Mouse (Mus musculus): Measurements from ENCODE around the gene Myo7a. TPM values are rescaled to one million over a fixed set of nuclear protein-coding genes. Genes with fewer than 3 reads are reported as not detected.

Myo7a gene
- 1 to 10 TPM; 4.2 to 5.4 TPM for total RNA-seq (2021)

DNA sequence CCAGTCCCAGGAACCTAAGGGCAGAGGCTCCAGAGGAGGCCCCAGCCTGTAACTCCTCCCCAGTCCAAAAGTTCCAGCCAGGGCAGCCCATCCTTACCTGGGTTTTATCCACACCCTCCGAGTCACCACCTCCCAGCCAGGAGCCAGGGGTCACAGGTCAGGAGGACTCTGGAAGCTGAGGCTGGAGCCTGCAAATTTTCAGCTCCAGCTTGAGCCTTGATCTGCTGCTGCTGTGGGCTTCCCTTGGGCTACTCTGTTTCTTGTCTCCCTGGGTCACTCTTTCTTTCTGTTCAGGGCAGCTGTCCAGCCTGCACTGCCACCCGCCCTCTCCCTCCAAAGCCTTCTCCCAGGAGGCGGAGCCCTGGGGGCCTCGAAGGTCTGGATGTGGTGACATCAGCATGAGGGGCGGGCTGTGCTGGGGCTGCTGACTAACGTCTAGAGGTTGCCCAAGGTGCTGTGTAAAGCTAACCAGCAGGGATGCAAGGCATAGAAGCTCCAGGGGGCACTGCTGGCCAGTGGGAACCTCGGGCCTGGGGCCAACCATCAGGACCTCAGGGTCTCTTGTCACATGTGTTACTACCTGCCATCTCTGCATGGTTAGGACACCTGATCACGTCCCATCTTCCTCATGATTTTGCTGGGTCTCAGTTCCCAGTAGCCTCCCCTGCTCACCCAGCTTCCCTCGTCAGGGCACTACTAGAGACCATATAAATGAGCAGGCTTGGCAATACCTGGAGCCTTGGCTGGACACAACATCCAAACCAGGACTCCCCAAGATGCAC, at the start of gene Myo7a:
TSS of gene Myo7a (minus strand) at position 346 of the 782 bp plus-strand sequence.
- peak; percentile 45 for DNase-seq

DNA sequence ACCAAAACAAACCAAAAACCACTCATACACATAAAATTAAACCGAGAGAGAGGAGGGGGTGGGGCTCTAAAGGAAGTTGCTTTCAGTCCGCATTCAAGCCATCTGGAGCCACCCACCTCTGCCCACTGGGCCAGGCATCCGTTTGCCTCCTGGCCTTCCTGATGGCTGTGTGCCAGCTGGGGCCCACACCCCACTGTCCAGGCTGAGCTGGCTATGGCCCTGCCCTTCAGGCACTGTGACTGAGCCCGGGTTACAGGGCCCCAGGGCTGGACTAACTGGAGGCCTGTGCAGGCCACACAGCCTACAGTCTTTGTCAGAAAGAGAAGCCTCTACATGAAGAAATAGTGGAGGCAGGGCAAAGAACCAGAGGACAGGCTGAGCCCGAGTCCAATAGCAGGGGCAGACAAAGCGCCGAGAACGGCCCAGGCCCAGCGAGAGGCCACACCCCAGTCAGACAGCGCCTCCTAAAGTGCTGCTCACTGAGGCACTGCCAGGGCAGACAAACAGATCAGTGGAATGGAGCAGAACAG, 45.7 kb upstream of the Myo7a start:
- peak; percentile 41 for DNase-seq

DNA sequence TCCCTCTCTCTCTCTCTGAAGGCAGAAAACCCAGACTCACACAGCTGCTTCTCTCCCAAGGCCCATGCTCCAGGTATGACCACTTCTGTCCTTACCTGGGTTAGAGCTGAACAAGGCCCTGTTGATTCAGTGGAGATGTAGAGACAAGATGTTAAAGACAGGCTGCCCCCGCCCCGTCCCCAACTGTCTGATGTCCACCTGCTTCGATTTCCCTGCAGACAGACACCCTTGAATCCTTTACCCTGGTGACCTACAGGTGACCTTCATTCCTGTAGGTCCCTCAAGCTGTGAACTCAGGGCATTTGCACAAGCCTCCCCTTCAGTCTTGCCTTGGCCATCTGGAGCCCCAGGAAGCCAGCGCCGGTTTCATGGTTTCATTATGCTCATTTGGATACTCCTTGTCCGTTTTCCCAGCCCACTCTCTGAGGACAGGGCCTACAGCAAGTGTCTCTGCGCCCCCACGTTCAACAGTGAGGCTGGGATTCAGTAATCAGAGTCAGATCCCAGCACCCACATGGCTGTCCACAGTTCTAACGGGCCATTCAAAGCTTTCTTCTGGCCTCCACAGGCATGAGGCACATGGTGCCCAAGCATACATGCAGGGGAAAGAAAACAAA, 45.2 kb upstream of the Myo7a start:
- no peak for DNase-seq

DNA sequence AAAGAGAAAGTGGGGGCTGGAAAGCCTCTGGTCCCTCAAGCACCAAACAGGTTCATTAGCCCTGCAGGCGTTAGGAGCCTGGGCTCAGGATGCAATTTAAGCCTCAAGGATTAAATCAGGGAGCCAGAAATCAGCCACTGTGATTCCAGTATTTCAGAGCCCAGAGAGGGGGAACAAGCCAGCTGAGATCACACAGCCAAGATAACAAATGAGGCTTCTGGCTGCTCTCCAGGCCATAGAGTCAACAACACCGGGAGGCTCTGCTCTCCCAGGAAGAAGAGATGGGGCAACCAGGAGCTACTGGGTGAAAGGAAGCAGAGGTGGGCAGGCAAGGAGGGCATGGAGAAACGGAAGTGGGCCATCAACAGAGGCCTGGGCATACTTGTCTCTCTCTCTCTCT, 44.4 kb upstream of the Myo7a start:
- DNase-seq, result no peak

DNA sequence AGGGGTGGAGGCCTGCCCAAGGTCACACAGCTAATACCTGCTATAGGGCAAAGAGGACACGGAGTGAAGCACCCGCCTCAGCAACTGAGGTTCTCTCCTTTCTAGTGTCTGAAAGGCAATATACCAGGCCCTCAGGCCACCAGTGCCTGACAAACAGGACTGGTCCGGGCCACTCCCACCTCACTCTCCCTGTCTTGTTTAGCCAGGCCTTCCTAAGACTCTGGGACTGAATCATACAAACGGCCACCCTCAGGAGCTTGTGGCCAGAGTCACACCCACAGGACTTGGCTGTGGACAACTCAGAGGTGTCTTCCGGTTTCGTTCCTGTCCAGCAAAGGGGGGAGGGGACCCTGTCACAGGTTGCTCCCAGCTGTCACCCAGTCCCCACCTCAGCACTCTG, 42.9 kb upstream of the Myo7a start:
- no peak for DNase-seq

DNA sequence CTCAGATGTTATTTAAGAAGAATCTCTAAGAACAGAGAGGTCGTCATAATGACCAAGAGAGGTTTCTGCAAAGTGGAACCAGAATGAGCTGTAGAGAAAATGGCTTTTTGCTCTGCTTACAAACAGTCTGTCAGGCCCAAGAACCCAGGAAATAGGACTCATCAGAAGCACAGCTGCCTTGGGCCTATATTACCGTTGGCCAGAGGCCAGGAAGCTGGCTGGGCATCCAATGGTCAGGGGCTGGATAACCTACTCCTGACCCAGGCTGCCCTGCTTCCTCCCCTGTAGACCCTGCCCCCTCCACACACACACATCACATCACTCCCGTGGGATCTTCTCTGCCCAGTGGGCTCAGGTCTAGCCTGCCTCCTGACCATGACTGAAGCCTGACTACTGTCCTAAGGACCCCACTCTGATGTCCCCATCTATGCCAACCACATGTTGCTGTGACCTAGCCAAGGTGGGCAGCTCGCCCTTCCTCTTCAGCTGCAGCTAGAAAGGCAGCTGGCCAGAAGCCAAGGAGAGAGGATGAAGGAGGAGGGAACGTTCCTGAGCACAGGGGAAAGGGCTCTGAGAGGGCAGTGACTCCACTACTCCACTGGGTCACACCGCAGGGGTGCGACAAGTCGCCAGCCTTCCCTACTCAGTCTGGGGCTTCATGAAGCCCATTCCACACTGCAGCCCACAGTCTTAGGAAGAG, 40.9 kb upstream of the Myo7a start:
- DNase-seq, result peak; percentile 47

DNA sequence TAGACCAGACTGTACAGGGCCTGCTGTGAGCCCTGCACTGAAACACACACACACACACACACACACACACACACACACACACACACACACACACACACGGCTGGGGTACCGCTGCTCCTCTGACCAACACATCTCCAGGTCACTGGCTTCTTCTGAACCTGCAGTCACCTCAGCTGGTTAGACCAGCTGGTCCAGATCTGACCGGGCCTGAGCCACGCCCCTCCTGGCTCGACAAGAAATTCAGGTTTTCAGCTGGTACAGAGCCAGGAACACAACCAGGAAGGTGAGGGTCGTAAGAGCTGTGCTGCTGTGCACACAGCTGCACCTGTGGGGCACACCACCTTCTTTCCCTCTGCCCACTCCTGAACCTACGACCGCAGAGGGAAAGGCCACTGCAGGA, 39.2 kb upstream of the Myo7a start:
- no peak for DNase-seq

DNA sequence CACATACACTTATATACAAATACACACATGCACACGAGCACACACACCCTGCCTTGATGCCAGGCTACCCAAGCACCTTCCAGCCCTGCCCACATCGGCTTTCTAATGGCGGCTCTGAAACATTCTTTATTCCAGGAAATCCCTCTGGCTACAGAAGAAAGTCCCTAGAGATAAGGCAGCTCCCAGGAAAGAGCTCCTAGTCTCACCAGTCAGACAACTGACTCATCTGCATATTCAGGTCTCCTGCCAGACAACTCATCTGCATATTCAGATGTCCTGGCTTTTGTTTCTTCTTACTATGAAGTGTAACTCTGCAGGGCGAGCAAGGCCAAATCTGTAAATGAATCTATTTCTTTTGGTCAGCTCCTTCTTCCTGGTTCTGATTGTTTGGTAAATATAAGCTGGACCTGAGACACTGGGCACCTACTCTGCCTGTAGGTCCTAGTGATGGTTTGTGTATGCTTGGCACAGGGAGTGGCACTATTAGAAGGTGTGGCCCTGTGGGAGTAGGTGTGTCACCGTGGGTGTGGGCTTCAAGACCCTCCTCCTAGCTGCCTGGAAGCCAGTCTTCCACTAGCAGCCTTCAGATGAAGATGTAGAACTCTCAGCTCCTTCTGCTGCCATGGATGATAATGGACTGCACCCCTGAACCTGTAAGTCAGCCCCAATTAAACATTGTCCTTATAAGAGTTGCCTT, 38.5 kb upstream of the Myo7a start:
- DNase-seq, result no peak

DNA sequence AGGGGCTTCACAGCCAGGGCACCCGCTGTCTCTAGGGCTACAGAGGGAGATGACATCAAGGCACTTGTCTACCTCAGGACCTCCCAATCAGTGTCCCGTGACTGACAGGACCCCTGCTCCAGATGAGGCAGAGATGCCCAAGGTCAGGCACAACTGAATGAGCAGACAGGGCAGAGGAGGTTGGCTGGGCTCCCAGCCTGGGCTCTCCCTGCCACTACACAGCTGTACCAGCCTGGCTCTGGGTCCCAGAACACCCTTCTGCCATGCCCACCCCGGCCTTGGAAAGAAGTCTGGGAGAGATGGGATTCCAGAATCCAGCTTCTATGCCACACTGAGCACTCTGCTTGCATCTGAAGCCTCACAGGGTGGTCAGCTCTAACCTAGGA, 36.9 kb upstream of the Myo7a start:
- DNase-seq, result no peak

DNA sequence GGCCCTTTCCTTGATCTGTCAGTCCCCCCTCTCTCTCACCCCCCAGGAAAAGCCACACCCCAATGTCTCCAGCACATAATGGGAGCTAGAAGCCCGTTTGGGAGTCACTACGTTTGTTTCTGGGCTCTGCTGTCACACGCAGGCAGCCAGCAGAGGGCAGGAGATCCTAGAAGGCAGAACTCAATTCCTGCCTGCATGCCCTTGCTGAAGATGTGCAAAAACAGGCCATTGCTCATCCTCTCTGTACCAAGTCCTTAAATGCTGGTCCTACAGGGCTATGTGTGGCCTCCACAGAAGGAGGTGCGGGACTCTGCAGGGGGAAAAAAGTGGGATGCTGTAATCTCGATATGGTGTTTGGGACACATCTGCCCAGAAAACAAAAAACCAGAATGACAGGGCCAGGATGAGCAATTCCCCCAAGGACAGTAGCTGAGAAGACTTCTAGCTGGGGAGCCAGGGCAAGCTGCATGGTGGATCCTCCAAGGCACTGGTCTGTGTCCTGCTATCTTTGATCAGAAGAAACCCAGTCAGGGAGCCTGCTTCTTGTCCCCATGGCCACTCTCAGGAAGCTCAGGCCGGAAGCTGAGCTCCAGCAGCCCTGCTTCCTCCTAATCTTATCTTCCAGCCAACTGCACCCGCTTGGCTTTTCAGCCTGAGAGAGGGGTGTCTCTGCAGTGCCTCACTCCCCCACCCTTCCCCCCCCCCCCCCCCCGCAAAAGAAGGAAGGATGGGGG, 36.4 kb upstream of the Myo7a start:
- peak; percentile 81 for DNase-seq

DNA sequence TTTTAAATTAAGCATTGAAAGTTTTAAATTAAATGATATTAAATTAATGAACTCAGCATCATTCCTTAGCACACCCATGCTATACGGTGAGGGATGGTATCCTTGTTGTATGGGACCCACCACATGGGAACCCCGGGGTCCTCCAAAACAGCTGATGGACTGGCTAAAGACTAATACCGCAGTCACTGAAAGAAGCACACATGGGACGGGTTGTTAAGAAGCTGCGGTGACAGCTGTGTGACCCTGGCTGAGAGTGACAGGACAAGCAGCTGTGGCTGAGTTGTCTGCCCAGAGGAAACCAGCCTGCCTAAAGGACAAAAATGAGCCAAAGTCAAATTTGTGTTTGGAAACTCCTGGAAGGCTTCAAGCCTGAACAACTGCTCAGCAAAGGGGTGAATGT, 34.6 kb upstream of the Myo7a start:
- no peak for DNase-seq

DNA sequence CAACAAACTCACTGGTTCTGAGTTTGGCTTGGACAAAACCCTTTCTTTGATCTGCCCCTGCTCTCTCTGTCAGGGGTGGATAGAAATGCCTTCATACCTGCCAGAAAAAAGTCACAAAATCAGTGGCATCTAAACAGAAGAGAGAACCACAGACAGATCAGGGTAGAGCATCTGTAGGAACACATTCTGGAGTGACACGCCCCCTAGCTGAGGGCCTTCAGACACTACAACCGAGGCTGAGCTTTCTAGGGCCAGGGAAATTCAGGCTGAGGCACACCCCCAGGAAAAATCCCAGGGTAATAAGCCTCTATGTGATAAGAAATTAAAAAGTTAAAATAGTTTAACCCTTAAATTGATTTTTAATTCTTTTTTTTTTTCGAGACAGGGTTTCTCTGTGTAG, 34.0 kb upstream of the Myo7a start:
- DNase-seq, result no peak

DNA sequence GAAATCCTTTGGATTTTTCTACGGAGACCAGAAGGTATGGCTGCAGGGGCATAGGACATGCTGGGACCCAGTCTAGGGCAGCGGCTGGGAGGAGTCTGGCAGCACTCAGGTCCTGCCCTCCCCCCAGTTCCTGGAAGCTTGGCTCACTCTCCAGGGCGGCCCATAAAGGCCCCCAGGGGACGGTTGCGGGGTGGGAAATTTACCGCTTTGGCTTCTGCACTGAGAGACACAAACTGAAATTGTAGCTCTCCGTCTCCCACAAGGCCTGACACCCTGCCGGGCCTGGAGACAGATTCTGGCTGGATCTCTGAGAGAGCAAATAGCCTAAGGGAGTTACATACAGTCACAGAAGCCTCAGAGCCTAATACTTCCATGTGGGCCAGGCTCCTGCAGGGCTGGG, 33.1 kb upstream of the Myo7a start:
- DNase-seq, result peak; percentile 24

DNA sequence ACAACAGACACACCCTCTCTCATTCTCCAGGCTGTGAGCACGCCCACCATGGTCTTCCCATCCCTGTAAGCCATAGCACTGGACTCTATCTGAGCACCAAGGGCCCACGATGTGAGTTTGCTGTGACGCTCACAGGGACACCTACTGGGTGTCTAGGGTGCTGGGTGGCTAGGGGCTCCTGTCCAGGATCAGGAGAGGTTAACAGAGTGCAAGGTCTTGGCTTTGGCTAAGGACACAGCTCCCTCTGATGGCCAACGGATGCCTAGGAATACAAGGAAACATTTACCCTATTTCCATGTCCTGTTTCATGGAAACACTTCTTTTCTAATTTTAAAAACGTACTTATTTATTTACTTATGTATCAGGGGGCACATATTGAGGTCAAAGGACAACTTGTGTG, 31.2 kb upstream of the Myo7a start:
- DNase-seq, result no peak

DNA sequence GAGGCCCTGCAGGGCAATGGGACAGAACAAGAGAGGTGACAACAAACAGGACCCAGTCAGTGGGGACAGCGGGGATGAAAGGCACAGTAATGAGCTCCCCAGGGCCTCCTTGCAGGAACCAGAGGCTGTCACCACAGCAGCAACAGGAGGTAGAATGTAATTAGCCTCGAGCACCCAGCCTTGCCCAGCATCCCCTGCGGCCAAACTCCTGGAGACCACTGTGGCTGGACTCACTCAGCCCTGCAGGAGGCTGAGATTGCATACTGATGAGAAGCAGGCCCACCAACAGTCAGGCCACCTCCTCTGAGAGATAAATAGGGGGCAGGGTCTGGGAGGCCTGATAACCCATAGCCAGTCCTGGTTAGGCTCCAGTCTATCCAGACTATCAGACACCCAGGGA, 30.5 kb upstream of the Myo7a start:
- DNase-seq, result no peak

DNA sequence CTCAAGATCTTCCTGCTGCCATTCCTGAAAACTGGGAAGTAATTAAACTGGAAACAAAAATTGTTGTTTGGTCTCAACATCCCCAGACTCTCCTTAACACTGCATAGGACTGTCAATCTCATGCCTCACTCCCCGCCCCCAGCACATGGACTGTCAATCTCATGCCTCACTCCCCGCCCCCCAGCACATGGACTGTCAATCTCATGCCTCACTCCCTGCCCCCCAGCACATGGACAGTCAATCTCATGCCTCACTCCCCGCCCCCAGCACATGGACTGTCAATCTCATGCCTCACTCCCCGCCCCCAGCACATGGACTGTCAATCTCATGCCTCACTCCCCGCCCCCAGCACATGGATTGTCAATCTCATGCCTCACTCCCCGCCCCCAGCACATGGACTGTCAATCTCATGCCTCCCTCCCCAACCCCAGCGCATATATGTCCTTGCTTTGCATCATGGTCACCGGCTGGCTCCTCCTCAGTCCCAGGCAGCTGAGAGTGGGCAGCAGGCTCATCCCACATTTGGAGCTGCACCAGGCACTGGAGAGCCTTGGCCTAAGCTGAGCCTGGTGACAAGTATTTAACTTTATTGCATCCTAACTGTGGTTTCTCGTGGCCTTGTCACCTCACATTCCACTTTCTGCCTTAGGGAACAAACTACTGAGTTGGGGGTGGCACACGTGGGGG, 29.5 kb upstream of the Myo7a start:
- no peak for DNase-seq

DNA sequence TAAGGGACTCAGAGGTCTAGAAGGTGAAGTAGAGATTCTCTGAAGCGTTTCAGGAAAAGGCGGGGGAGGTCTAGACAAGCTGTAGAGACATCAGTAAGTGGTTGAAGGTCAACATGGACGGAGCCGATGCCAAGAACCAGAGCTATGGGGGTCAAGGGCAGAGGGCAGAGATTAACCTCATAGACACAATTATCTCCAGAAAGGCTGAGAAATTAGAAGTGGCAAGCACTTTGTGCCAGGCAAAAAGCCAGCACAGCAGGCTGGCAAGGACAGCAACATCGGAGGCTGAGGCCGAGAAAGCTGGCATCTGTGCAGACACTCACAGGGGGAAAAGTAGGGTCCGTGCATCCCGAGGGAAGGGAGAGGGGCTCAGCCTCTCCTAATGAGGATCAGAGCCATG, 28.4 kb upstream of the Myo7a start:
- DNase-seq, result no peak

DNA sequence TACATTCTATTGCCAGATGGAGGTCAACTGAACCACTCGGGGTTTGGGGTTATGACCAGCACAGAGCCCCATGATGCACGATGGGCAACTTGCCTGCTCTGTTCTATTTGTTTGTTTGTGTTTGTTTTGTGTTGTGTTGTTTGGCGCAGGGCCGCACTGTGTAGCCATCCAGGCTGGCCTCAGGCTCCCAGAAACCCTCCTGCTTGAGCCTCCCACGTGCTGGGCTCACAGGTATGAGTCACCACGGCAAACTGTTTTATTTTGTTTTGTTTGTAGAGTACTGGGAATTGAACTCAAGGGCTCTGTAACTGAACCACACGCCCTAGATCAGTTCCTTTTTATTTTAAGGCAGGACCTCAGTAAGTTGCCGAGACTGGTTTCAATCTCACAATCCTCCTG, 27.1 kb upstream of the Myo7a start:
- DNase-seq, result no peak

DNA sequence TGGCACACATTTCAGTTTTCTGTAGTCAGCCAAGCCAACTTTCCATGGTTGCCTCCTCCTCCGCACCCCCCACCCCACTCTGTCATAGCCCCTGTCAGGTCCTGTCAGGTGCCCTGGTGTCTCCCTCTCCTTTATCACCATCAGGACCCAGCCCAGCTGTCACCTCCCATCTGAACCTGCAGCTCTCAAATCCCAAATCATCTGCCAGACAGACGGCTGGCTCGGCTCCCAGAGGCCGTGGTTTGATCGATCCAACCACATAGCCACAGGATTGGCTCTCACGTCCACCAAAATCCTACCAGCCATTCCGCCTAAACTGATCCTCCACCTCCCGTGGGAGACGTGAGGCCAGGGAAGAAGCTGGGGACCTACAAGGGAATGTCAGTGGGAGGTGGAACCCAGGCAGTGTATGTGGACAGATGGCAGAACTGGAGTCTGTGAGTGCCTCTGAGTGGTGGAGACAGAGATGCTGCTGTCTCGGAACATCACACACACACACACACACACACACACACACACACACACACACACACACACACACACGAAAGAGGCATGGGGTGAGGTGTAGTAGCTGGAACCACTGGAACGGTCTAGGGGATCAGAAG, 26.6 kb upstream of the Myo7a start:
- no peak for DNase-seq

DNA sequence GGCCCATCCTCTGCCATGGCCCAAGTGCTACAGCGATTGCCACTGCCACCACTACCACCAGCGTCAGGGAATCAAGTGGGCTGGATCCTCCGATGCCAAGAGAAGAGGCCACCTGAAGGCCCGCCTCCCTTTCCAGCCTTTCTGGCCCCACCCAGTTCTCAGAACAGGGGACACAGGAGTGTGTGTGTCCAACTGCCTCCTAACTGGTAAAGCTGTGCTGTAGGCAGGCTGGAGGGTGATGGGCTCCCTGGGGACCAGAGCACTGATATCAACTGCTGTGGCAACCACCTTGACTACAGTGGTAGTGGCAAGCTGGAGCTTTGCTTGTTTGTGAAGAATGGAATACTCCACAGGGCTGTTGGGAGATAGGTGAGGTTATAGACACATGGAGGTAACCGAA, 26.1 kb upstream of the Myo7a start, which contains the start of gene Omp:
TSS of gene Omp (minus strand) at position 101 of the 400 bp plus-strand sequence.
- DNase-seq, result no peak

DNA sequence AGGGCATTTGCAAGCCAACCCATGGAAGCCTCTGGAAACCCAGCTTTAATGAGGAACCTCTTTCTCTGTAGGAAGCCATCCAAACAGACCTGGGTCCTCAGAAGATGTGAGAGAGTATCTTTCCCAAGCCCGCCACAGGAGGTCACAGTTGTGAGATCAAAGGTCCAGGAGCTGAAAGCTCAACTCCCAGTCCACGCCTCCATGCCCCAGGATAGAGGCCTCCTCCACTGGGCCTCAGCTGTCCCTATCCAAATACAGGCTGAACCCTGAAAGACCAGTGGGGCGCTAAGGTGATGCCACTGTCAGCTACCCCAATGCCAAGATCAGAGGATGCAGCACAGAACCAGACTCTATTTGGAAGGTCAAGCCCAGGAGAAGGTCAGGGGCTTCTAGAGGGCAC, 23.3 kb upstream of the Myo7a start:
- DNase-seq, result no peak
